Mouse (Mus musculus) Patski (cell line): ENCODE data around the gene Timm8a1. TPM values are rescaled to one million over a fixed set of nuclear protein-coding genes. Genes with fewer than 3 reads are reported as not detected.

Experiments used
- ATAC-seq: fragments of 100-300 bp; one replicate; pipeline ENCODE4 v1.8.0; 2021
- CTCF ChIA-PET: fragments of 350-600 bp; sonication (Branson Sonifier 250); formaldehyde crosslinking; loops from one replicate; lab custom pipeline; 2022; ENCODE audit warnings: inconsistent platforms; lab: Charles Lee
- POLR2A ChIA-PET: fragments of 350-600 bp; sonication (Branson Sonifier 250); formaldehyde crosslinking; loops from one replicate; lab custom pipeline; 2022; ENCODE audit warnings: antibody characterized with exemption, inconsistent platforms; lab: Charles Lee
- DNase-seq: peaks from one replicate; pipeline ENCODE4 v3.0.0-alpha.2; 2011; ENCODE audit warnings: low read depth, low spot score
- H3K27me3 ChIP-seq: fragments of 371-371 bp; one replicate; pipeline ENCODE4 v1.5.1; 2021
- CTCF ChIP-seq: fragments of 100-300 bp; IDR thresholded peaks from one replicate; pipeline ENCODE4 v1.5.1; 2021
- in situ Hi-C: fragments of 300-500 bp; cut with MboI; formaldehyde crosslinking; loops from 3 replicates; pipeline ENCODE4 v1.11.1; 2018; ENCODE audit warnings: low pct_unique_long_range_greater_than_20kb, mixed read lengths
- polyA plus RNA-seq: library from polyadenylated mRNA; unstranded; gene quantifications from one replicate; pipeline ENCODE4 v1.2.3, GENCODE M21; 2021

The Timm8a1 gene
- polyA plus RNA-seq, 1 experiment from 2014 or later = 63.0 TPM

- TF ChIP-seq CTCF = no peak
- peaks cover 12% of the 10 kb centered on the region for H3K27me3 ChIP-seq
- ATAC-seq (no peak), DNase-seq (no peak)
- CTCF ChIA-PET = no interaction called here
- POLR2A ChIA-PET = no interaction called here
- in situ Hi-C loops = no loop called here
Observed at GRCm38 (mm10) chrX:134525260-134525659, 16.4 kb downstream of the Timm8a1 start.

- no peak for TF ChIP-seq CTCF
- peaks cover 12% of the 10 kb centered on the region for H3K27me3 ChIP-seq
- ATAC-seq (no peak), DNase-seq (no peak)
- POLR2A ChIA-PET = no interaction called here
- in situ Hi-C loops = no loop called here
- CTCF ChIA-PET = interaction anchor here (1.3 kb wide), 1 partner anchor 9 kb away, joined by 3 read pairs; no protein-coding TSS in a partner anchor
Observed at GRCm38 (mm10) chrX:134523772-134524171, 17.9 kb downstream of the Timm8a1 start.

GRCm38 (mm10) chrX:134509473-134509872, 32.2 kb downstream of the Timm8a1 start:
- no peaks in the 10 kb centered on the region for H3K27me3 ChIP-seq
- CTCF ChIA-PET = interaction anchor here (1.2 to 1.8 kb wide), 3 partner anchors 10 to 23 kb away, joined by 5 to 8 read pairs (median 6); no protein-coding TSS in a partner anchor
- TF ChIP-seq CTCF = peak; percentile 54
- ATAC-seq (no peak), DNase-seq (no peak)
- POLR2A ChIA-PET = no interaction called here
- in situ Hi-C loops = no loop called here

- ATAC-seq = no peak
- CTCF ChIA-PET = interaction anchor here (1.8 kb wide), 1 partner anchor 34 kb away, joined by 4 read pairs; the partner anchor contains the start of gene Timm8a1
- in situ Hi-C loops = no loop called here
- POLR2A ChIA-PET = no interaction called here
- peak; percentile 8 for TF ChIP-seq CTCF
- no peak for DNase-seq
- H3K27me3 ChIP-seq = no peaks in the 10 kb centered on the region
Observed at GRCm38 (mm10) chrX:134507977-134508376, 33.7 kb downstream of the Timm8a1 start.

- POLR2A ChIA-PET = no interaction called here
- peaks cover 10% of the 10 kb centered on the region for H3K27me3 ChIP-seq
- in situ Hi-C loops = no loop called here
- CTCF ChIA-PET = no interaction called here
- DNase-seq = no peak
- TF ChIP-seq CTCF = no peak
- no peak for ATAC-seq
Observed at GRCm38 (mm10) chrX:134500651-134501050, 41.0 kb downstream of the Timm8a1 start.

Other genes with a start within 250 kb of the Timm8a1 start
- gene Tmem35a, start 246.6 kb downstream of the Timm8a1 start, polyA plus RNA-seq = not detected
- 19.4 TPM for gene Cenpi, start 233.8 kb downstream of the Timm8a1 start, polyA plus RNA-seq
- 0.04 TPM for gene Drp2, start 137.3 kb downstream of the Timm8a1 start, polyA plus RNA-seq
- not detected for gene Taf7l, start 65.4 kb downstream of the Timm8a1 start, polyA plus RNA-seq
- gene Btk, start 41.7 kb upstream of the Timm8a1 start, polyA plus RNA-seq = not detected
- gene Rpl36a, start 43.8 kb upstream of the Timm8a1 start, polyA plus RNA-seq = 555 TPM
- gene Gla, start 59.3 kb upstream of the Timm8a1 start, polyA plus RNA-seq = 26.9 TPM
- gene Hnrnph2, start 59.3 kb upstream of the Timm8a1 start, polyA plus RNA-seq = 133 TPM
- gene Armcx4, start 144.7 kb upstream of the Timm8a1 start, polyA plus RNA-seq = 0.01 TPM
- gene Armcx1, start 176.1 kb upstream of the Timm8a1 start, polyA plus RNA-seq = not detected
- gene Armcx6, start 209.6 kb upstream of the Timm8a1 start, polyA plus RNA-seq = 0.21 TPM
- 37.4 TPM for gene Armcx3, start 214.7 kb upstream of the Timm8a1 start, polyA plus RNA-seq